Mouse (Mus musculus) bone marrow macrophage, adult 2 months (primary cell): ENCODE data around the gene Pear1.

Experiments used
- CTCF ChIP-seq: IDR thresholded peaks from 2 replicates; pipeline ENCODE4 v1.5.1; 2012; ENCODE audit warnings: low read depth, mild to moderate bottlenecking, low read length, moderate library complexity
- POLR2A ChIP-seq: IDR thresholded peaks from 2 replicates; pipeline ENCODE4 v1.6.1; 2012; ENCODE audit warnings: mild to moderate bottlenecking, low read depth, low read length, borderline replicate concordance

DNA sequence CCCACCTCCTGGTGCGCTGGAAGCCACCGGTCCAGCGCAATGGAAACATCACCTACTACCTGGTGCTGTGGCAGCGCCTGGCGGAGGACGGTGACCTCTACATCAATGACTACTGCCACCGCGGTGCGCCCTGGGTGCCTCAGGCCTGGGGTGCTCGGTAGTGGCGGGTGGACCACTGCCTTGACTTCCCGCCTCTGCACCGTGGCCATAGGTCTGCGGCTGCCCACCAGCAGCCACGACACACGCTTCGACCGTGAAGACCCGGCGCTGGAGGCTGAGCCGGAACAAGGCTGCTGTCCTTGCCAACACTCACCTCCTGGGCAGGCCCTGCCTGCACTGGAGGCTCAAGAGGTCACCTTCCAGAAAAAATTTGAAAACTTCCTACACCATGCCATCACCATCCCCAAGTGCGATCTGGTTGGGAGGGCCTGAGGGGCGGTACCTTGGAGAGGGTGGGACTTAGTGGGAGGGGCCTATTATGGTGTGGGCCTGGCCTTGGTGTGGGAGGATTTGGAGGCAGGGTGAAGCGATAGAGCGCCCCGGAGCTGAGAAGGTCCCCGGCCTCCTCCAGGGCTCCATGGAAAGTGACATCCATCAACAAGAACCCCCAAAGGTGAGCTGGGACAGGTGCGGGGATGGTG, 14.7 kb downstream of the Pear1 start:
- no peak for TF ChIP-seq CTCF
- TF ChIP-seq POLR2A, result no peak
